Mouse (Mus musculus) frontal cortex, adult 2 months (tissue): ENCODE results near the gene Cnga1. TPM values are rescaled to one million over a fixed set of nuclear protein-coding genes. Genes with fewer than 3 reads are reported as not detected.

ENCODE experiments used
- DNase-seq, 2 experiments: peaks; one replicate each; pipeline ENCODE4 v3.0.0; 2022; ENCODE audit warnings: low spot score in 1 of 2; ENCODE audit errors: extremely low spot score in 1 of 2
- polyA plus RNA-seq: library from polyadenylated mRNA; depleted of rRNA; stranded (reverse); fragments of >200 nt; gene quantifications from 2 replicates; pipeline ENCODE4 v1.2.3, GENCODE M21; 2012; rRNA removed

Cnga1 gene
- not detected in 2 replicates for polyA plus RNA-seq

DNA sequence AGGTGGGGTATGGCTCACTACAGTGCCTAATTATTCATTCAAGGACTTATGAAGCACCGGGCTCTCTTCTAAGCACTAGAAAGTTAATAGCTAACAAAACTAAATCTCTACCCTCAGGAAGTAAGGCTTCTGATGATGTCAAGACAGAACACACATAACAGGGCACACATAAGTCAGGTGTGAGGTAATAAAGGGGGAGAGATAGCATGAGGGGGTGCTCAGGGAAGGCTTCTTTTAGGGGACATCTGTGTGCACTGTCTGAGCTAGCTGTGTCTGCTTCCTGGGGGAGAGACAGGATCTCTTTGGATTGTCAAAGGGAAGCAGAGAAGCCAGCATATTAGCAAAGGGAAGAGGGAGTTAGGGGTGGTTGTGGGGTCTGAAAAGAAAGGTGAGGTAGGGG lies at the start of gene Cnga1:
Gene Cnga1 (minus strand): TSS at position 101 of the 400 bp plus-strand sequence.
- no peak for DNase-seq

- DNase-seq, result no peak
These were observed 46.4 kb upstream of the Cnga1 start for GRCm38 (mm10) chr5:72690516-72690915.

- no peak for DNase-seq
These were observed 45.5 kb upstream of the Cnga1 start for GRCm38 (mm10) chr5:72689556-72689955.

- DNase-seq, result no peak
These were observed 37.4 kb upstream of the Cnga1 start for GRCm38 (mm10) chr5:72681451-72681850.

DNA sequence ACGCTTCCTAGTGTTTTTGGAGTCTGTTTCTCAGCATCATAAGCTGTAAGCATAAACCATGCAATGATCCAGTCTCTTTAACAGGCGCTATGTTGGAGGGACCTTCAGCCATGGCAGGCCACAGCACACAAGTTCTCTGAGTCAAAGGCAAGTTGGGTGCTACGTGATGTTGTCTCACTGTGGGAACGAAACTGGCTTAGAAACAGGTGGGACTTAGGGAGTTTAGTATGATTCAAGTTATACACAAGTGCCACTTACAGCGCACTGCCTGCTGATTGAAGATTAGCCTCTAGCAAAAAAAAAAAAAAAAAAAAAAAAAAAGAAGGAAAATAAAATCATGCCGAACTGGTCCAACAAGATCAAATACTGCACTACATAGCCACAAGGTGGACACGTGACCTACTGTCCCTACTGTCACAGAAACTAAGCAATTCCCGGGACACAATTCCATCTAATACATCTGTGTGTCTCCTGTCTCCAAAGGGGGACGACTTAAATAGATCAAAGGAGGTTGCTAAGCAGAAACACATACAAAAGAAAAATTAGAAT lies 31.0 kb upstream of the Cnga1 start:
- no peak for DNase-seq

DNA sequence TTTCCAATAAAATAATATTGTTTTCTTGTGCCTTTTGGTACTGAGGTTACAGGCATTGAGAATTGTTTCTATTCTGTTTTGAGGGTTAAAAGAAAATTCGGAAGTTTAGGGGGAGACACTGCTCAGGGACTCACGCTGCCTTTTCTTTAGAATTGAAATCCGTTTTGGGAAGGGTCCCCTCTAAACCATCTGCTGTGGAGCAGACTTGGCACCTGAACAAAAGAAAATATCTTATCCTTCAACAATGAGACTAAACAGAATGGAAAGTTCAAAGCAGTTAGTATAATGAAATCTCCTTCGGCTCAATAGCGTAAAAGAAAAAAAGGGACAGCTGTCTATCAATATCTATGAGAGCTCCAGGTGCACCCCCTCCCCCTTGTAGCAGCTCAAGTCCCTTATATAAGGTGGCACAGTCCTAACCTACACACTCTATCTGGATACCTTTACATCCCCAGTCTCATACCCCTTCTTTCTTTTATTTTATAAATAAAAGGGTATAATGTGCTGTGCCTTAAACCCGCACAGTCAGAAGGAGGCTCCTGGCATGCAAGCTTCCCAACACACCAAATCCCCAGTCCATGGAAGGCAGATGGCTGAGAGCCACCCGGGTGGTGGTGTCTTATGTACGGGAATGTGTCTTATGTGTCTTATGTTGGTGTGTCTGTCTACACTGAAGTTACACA lies 27.1 kb upstream of the Cnga1 start:
- no peak for DNase-seq

- DNase-seq, result no peak
These were observed 24.3 kb upstream of the Cnga1 start for GRCm38 (mm10) chr5:72668351-72668750.

DNA sequence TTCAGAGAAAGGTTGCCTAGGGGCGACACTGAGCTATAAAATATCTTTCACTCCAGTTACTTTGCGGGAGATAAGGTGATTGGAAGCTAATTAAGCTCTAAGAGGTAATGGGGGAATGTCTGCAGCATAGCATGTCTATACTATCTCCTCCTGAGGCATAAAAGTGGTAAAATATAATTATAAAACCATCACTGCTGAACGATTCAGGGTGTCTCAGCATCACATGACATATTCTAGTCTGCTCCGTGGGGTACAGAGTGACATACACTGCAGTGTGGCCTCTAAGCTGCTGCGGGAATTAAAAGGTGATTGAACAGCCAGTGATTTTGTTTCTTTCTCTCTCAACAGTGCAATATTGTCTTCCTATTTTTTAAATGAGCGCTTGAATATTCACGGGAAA lies 22.4 kb upstream of the Cnga1 start:
- no peak for DNase-seq

GRCm38 (mm10) chr5:72665281-72665680 lies 21.2 kb upstream of the Cnga1 start:
- DNase-seq, result peak in 1 of 2 experiments; percentile 68

- DNase-seq, result no peak
These were observed 20.8 kb upstream of the Cnga1 start for GRCm38 (mm10) chr5:72664854-72665253.

DNA sequence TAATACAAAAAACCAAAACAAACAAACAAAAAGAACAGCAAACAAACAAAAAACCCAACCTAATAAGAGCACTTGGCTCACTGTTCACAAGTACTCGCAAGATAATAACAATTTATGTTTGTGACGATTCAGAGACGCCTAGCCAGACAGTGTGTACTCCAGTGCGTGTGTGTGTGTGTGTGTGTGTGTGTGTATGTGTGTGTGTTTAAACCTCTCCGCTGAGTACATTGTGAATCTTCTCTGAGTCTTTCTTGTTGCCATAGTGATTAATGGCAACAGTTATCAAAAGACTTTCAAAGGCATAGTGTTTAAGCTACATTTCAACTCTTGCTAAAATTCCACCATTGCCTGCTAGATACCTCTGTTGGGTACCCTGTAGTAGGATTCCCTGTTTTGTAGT lies 20.1 kb upstream of the Cnga1 start:
- no peak for DNase-seq

- DNase-seq, result no peak
These were observed 17.1 kb upstream of the Cnga1 start for GRCm38 (mm10) chr5:72661051-72661781.

- DNase-seq, result no peak
These were observed 14.3 kb upstream of the Cnga1 start for GRCm38 (mm10) chr5:72658375-72658774.

DNA sequence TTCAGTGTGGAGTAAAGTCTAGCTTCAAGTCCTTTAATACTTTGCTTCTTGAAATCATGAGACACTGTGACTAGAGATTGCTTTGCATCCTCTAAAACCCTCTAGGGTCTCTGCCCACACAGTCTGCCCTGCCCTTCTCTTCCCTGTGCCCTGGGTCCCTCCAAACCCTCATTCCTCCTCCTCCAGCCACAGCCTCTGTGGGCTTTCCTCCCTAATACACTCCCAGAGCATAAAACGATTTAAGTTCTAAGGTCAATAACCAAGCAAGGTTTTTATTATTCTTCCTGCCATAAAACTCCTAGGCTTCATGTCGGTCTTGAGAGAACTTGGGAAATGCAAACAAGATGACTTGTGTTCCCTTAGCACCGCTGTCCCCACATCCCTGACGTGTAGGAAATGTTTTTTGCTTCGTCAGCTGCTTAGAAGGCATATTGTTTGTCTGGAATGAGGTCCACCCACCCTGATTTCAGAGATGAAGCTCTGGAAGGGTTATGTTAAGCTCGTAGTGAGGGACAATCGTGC lies 12.3 kb upstream of the Cnga1 start:
- DNase-seq, result no peak

DNA sequence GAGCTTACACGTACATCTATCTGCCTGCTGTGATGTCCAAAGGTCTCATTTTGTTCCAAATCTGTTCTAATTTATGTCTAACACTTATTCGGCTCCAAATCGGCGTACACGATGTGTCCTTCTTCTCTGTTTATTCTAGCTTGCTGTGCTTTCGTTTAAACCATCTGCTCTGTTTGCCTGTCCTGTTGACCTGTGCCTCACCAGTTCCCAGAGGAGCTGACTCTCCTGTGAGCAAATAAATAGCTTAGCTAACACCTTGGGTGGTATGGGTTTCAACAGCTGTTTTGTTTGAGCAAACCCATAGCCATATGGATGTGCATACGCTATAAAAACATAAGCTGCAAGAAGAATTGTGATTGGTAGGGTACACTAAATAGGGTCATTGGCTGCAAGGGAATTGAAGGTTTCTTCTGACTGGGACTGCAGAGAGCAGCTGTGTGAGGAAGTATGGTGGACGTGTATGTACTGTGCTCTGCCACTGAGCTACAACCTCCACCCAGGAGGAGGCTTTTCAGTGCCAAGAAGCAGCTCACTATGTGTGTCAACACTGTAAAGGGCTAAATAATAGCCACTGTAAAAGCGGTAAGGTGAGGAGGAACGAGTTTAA lies 9.1 kb upstream of the Cnga1 start:
- DNase-seq, result no peak

GRCm38 (mm10) chr5:72648987-72649735 lies 5.1 kb upstream of the Cnga1 start:
- DNase-seq, result no peak

- DNase-seq, result no peak
These were observed 4.0 kb upstream of the Cnga1 start for GRCm38 (mm10) chr5:72647958-72648595.

DNA sequence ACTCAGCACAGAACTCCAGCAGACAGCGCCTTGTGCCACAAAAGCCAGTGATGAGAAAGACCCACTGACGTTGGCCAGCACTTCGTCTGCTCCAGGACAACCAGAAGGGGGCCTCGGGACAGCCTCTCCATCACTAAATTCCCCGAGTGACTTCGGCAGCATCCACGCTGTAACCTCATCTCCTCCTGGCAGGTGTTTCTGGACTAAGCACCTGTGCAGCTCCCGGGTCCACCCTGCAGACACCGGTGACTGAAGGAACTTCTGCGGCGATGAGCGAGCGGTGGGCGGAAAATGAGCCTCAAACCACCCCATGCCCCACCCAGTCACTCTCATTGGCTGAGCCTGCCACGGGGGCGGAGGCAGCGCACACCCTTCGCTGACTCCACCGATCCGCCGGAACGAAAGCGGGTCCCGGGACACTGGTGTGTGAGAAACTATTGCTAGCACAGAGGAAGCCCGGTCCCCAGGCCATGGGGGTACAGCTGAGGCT lies 3.4 kb upstream of the Cnga1 start, which contains the start of gene Nipal1:
Gene Nipal1 (plus strand): TSS at position 378 of the 490 bp plus-strand sequence.
- peak in 1 of 2 experiments; percentile 26 for DNase-seq

DNA sequence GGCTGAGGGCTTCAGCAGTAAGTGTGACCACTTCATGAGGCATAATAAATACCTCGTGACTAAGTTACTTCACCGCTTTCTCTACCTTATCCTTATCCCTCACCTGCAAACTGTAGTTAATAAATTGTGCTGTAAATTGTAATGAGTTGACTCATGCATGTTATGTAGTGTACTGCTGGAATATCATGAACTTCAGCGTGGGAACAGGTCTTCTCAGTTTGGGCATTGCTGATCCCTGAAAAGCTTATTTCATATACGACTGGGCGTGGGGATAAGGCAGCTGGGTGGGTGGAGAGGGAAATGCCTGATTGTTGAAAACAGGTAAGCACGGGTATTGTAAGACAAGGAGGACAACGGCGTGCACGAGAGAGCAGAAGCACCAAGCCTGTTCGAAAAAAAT lies 2.9 kb upstream of the Cnga1 start:
- DNase-seq, result no peak

DNA sequence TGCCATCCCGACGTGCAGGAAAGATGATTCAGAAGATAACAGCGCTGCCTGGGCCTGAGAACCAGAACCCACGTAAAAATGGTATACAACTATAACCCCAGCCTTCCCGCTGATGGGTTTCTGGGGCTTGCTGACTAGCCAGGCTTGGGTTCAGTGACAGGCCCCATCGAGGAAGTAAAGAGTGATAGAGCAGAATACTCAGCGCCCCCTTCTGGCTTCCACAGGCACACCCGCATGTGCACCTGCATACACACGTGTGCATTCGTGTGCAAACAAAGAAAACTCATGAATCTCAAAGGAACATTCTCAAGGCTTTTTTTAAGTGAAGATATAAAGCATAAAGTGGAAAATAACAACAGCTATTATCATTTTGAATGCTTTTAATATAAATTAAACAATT lies 2.1 kb upstream of the Cnga1 start:
- DNase-seq, result no peak
